Mouse (Mus musculus) CH12.LX (cell line): Measurements from ENCODE around the gene Pdk2. TPM values are rescaled to one million over a fixed set of nuclear protein-coding genes. Genes with fewer than 3 reads are reported as not detected.

Experiments
- DNase-seq: peaks from one replicate; pipeline ENCODE4 v3.0.0-alpha.2; 2013; ENCODE audit errors: extremely low read depth
- H3K27ac ChIP-seq: 2 replicates; pipeline ENCODE4 v1.5.1; 2012; ENCODE audit warnings: low read depth, mild to moderate bottlenecking, control low read depth, moderate library complexity; ENCODE audit not compliant: insufficient read depth
- H3K27me3 ChIP-seq: replicated peaks from 2 replicates; pipeline ENCODE3; 2012; ENCODE audit warnings: inconsistent platforms
- H3K36me3 ChIP-seq, 2 experiments: replicated peaks in 1 of 2; 2 replicates each; pipeline versions ENCODE3 to v1.6.1; 2012; ENCODE audit warnings: inconsistent platforms in 1 of 2, low read length in 1 of 2, mild to moderate bottlenecking in 1 of 2, mixed read lengths in 1 of 2, moderate library complexity in 1 of 2; ENCODE audit not compliant: control insufficient read depth in 1 of 2, insufficient read depth in 1 of 2
- H3K4me1 ChIP-seq, 2 experiments: 2 replicates each; pipeline ENCODE4 v1.6.1; 2012; ENCODE audit warnings: inconsistent platforms in 1 of 2, moderate library complexity in 1 of 2; ENCODE audit not compliant: insufficient read depth in 2 of 2, control insufficient read depth in 1 of 2
- H3K4me2 ChIP-seq: 2 replicates; pipeline ENCODE4 v1.6.1; 2012; ENCODE audit warnings: low read depth, mild to moderate bottlenecking, control low read depth; ENCODE audit not compliant: poor library complexity, insufficient read depth, severe bottlenecking
- H3K4me3 ChIP-seq, 3 experiments: fragments of 150-350 bp in 1 of 3; sonication (generic) in 1 of 3; replicated peaks in 1 of 3; 2 replicates each; pipeline versions ENCODE3 to v1.5.1; 2011 to 2012; ENCODE audit warnings: low read depth in 2 of 3, low read length in 2 of 3, mild to moderate bottlenecking in 2 of 3, moderate library complexity in 2 of 3, control low read depth in 1 of 3, improper control_type of control experiment in 1 of 3, inconsistent platforms in 1 of 3, mixed read lengths in 1 of 3; ENCODE audit not compliant: poor library complexity in 1 of 3
- H3K79me2 ChIP-seq: replicated peaks from 2 replicates; pipeline ENCODE4 v1.6.1; 2012; ENCODE audit warnings: mild to moderate bottlenecking, moderate library complexity; ENCODE audit not compliant: control insufficient read depth, poor library complexity, insufficient read depth, severe bottlenecking; ENCODE audit errors: extremely low read depth
- H3K9ac ChIP-seq: 2 replicates; pipeline ENCODE4 v1.6.1; 2012; ENCODE audit warnings: low read depth, mild to moderate bottlenecking, control low read depth, moderate library complexity; ENCODE audit not compliant: insufficient read depth
- H3K9me3 ChIP-seq: replicated peaks from 2 replicates; pipeline ENCODE3; 2012; ENCODE audit warnings: low read length, inconsistent platforms, mixed read lengths
- EP300 ChIP-seq: IDR thresholded peaks from 2 replicates; pipeline ENCODE4 v1.6.1; 2011; ENCODE audit warnings: low read length, improper control_type of control experiment
- ETS1 ChIP-seq: conservative IDR thresholded peaks from 2 replicates; pipeline ENCODE4 v1.6.1; 2012; ENCODE audit warnings: low read depth, mild to moderate bottlenecking, inconsistent platforms, low read length, improper control_type of control experiment, moderate library complexity
- HCFC1 ChIP-seq: IDR thresholded peaks from 2 replicates; pipeline ENCODE4 v1.6.1; 2012; ENCODE audit warnings: low read depth, mild to moderate bottlenecking, inconsistent platforms, low read length, improper control_type of control experiment
- JUN ChIP-seq: IDR thresholded peaks from 2 replicates; pipeline ENCODE4 v1.6.1; 2011; ENCODE audit warnings: low read depth, mild to moderate bottlenecking, low read length, improper control_type of control experiment, moderate library complexity; ENCODE audit not compliant: insufficient read depth
- MAZ ChIP-seq: IDR thresholded peaks from 2 replicates; pipeline ENCODE4 v1.6.1; 2012; ENCODE audit warnings: low read depth, mild to moderate bottlenecking, inconsistent platforms, low read length, improper control_type of control experiment, moderate library complexity
- MEF2A ChIP-seq: IDR thresholded peaks from 2 replicates; pipeline ENCODE4 v1.6.1; 2014; ENCODE audit warnings: low read depth, mild to moderate bottlenecking, inconsistent platforms, low read length, improper control_type of control experiment, borderline replicate concordance
- MXI1 ChIP-seq: IDR thresholded peaks from 2 replicates; pipeline ENCODE4 v1.6.1; 2011; ENCODE audit warnings: mild to moderate bottlenecking, low read depth, low read length, improper control_type of control experiment
- PAX5 ChIP-seq: IDR thresholded peaks from 2 replicates; pipeline ENCODE4 v1.6.1; 2012; ENCODE audit warnings: low read length, inconsistent platforms, mixed read lengths
- RAD21 ChIP-seq: IDR thresholded peaks from 2 replicates; pipeline ENCODE4 v1.6.1; 2011; ENCODE audit warnings: low read depth, mild to moderate bottlenecking, low read length, improper control_type of control experiment, moderate library complexity
- RCOR1 ChIP-seq: conservative IDR thresholded peaks from 2 replicates; pipeline ENCODE4 v1.6.1; 2012; ENCODE audit warnings: low read depth, mild to moderate bottlenecking, inconsistent platforms, low read length, improper control_type of control experiment
- USF1 ChIP-seq: IDR thresholded peaks from 2 replicates; pipeline ENCODE4 v1.6.1; 2014; ENCODE audit warnings: low read depth, mild to moderate bottlenecking, inconsistent platforms, low read length, improper control_type of control experiment
- USF2 ChIP-seq: conservative IDR thresholded peaks from 2 replicates; pipeline ENCODE4 v1.6.1; 2011; ENCODE audit warnings: low read depth, low read length, improper control_type of control experiment
- ZC3H11A ChIP-seq: IDR thresholded peaks from 2 replicates; pipeline ENCODE4 v1.6.1; 2012; ENCODE audit warnings: low read depth, mild to moderate bottlenecking, inconsistent platforms, low read length, improper control_type of control experiment
- ZKSCAN1 ChIP-seq: IDR thresholded peaks from 2 replicates; pipeline ENCODE4 v1.6.1; 2012; ENCODE audit warnings: low read depth, inconsistent platforms, low read length, improper control_type of control experiment, borderline replicate concordance
- dilution Hi-C: fragments of 300-500 bp; cut with MboI; formaldehyde crosslinking; loops from 2 replicates; pipeline ENCODE4 v1.14.3; 2020; ENCODE audit warnings: low sequenced_read_pairs; ENCODE audit not compliant: extremely low pct_unique_long_range_greater_than_20kb, extremely low pct_ligation_motif_present
- in situ Hi-C: fragments of 300-500 bp; cut with MboI; formaldehyde crosslinking; loops from 3 replicates; pipeline ENCODE4 v1.14.3; 2019; ENCODE audit warnings: low sequenced_read_pairs, low pct_ligation_motif_present, low pct_unique_long_range_greater_than_20kb, mixed read lengths
- polyA plus RNA-seq: library from polyadenylated mRNA; unstranded; fragments of >175 nt; gene quantifications from 2 replicates; pipeline ENCODE4 v1.2.1, GENCODE M21; 2012; ENCODE audit warnings: low read depth; ENCODE audit not compliant: insufficient read length
- total RNA-seq, 2 experiments: library from RNA; depleted of rRNA; stranded (reverse); fragments of 300-350 nt in 1 of 2; fragments of >200 nt in 1 of 2; gene quantifications; 2 replicates each; pipeline ENCODE4 v1.2.3; 2012 to 2014

Gene Pdk2
- total and polyA plus RNA-seq, 3 experiments = not detected

DNA sequence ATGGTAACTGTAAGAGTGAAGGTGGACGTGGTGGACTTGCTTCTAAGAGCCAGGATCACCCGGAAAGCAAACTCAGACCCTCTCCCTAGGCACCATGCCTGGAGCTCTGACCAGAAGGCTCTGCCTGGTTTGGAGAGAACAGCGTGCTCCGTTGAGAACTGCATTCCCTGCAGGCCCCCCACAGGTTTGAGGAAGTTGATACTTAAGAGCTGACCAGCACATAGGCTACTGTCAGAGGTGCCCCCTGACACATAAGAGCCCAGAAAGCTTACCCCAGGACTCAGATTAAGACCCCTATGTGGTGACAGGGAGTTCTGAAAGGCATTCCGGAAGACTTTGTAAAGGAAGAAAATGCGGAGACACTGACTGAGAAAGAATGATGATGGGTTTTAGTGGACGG, 47.1 kb upstream of the Pdk2 start:
- in situ Hi-C loops (no loop called here), dilution Hi-C loops (no loop called here)
- DNase-seq = no peak
- Histone ChIP-seq H3K27me3 (peaks cover 3% of the 10 kb centered on the region), H3K4me1 (peaks cover 17 to 40% of the 10 kb centered on the region in 2 experiments), H3K9me3 (peaks cover 6% of the 10 kb centered on the region), H3K79me2 (no peaks in the 10 kb centered on the region), H3K36me3 (no peaks in the 10 kb centered on the region), H3K4me2 (no peak overlapping the region), H3K9ac (no peak overlapping the region)
- no peak for TF ChIP-seq EP300
- TF ChIP-seq ZC3H11A = no peak
- TF ChIP-seq HCFC1 = no peak
- TF ChIP-seq MAZ = no peak
- no peak for TF ChIP-seq RCOR1
- no peak for TF ChIP-seq JUN
- TF ChIP-seq USF2 = no peak
- TF ChIP-seq ETS1 = no peak
- TF ChIP-seq PAX5 = no peak
- TF ChIP-seq ZKSCAN1 = no peak
- no peak for TF ChIP-seq USF1
- TF ChIP-seq, all 38 proteins: peak for 0
- Histone ChIP-seq H3K27ac (no peak overlapping the region), H3K4me3 (no peak overlapping the region)

GRCm38 (mm10) chr11:95087301-95088228, 46.4 kb upstream of the Pdk2 start:
- Histone ChIP-seq H3K4me2 (no peak overlapping the region), H3K9me3 (peaks cover 6% of the 10 kb centered on the region), H3K79me2 (no peaks in the 10 kb centered on the region), H3K36me3 (no peaks in the 10 kb centered on the region), H3K4me3 (no peak overlapping the region), H3K27me3 (peaks cover 3% of the 10 kb centered on the region), H3K4me1 (peaks cover 23 to 47% of the 10 kb centered on the region in 2 experiments), H3K27ac (no peak overlapping the region), H3K9ac (no peak overlapping the region)
- dilution Hi-C loops (no loop called here), in situ Hi-C loops (no loop called here)
- DNase-seq = no peak
- TF ChIP-seq PAX5 (no peak), MEF2A (no peak), MXI1 (no peak), RAD21 (no peak)
